Mouse (Mus musculus) intestine, embryonic 14.5 days (tissue): Measurements from ENCODE around the gene Cul7. TPM values are rescaled to one million over a fixed set of nuclear protein-coding genes. Genes with fewer than 3 reads are reported as not detected.
A peak's percentile ranks its signal among the peaks of the same experiment; 100 is the strongest.

Experiments
- ATAC-seq: fragments of 200-750 bp; cut with Nextera tagmentation; replicated peaks from 2 replicates; pipeline ENCODE4 v1.8.0; 2017; ENCODE audit warnings: low read depth, moderate number of reproducible peaks, moderate TSS enrichment, moderate library complexity; ENCODE audit not compliant: low FRiP score, low TSS enrichment
- DNase-seq: peaks from one replicate; pipeline ENCODE4 v3.0.0-alpha.2; 2018; ENCODE audit warnings: low spot score
- H3K27ac ChIP-seq: fragments of 300-500 bp; sonication (generic); 2 replicates; pipeline ENCODE4 v1.5.1; 2014; ENCODE audit warnings: low read depth, mild to moderate bottlenecking, control low read depth
- H3K27me3 ChIP-seq: fragments of 300-500 bp; sonication (generic); replicated peaks from 2 replicates; pipeline ENCODE4 v1.6.1; 2014; ENCODE audit warnings: low read length, control low read depth; ENCODE audit not compliant: control insufficient read depth, insufficient read depth
- H3K36me3 ChIP-seq: fragments of 300-500 bp; sonication (generic); 2 replicates; pipeline ENCODE4 v1.6.1; 2014; ENCODE audit warnings: low read length, control low read depth; ENCODE audit not compliant: control insufficient read depth, insufficient read depth
- H3K4me1 ChIP-seq: fragments of 300-500 bp; sonication (generic); replicated peaks from 2 replicates; pipeline ENCODE4 v1.6.1; 2014; ENCODE audit warnings: low read length, control low read depth, mixed read lengths; ENCODE audit not compliant: control insufficient read depth, insufficient read depth
- H3K4me2 ChIP-seq: fragments of 300-500 bp; sonication (generic); 2 replicates; pipeline ENCODE4 v1.6.1; 2014; ENCODE audit warnings: low read length
- H3K4me3 ChIP-seq: fragments of 300-500 bp; sonication (generic); 2 replicates; pipeline ENCODE4 v1.5.1; 2014; ENCODE audit warnings: low read depth, low read length, control low read depth, mixed read lengths
- H3K9ac ChIP-seq: fragments of 300-500 bp; sonication (generic); 2 replicates; pipeline ENCODE4 v1.6.1; 2014; ENCODE audit warnings: mild to moderate bottlenecking, low read length
- H3K9me3 ChIP-seq: fragments of 300-500 bp; sonication (generic); 2 replicates; pipeline ENCODE4 v1.6.1; 2016; ENCODE audit warnings: low read length, control low read depth; ENCODE audit not compliant: control insufficient read depth
- WGBS: fragments of 180-500 bp; shearing (Covaris S2); extraction: QIAGEN DNeasy Blood & Tissue Kit; methylation state at CpG from one replicate; pipeline ENCODE4 v1.1.7; 2014; 5-methylcytosine and 5-hydroxymethylcytosine counted together
- polyA plus RNA-seq: library from polyadenylated mRNA; unstranded; fragments of >200 nt; fragmentation: Nextera tagmentation; extraction: Ambion mirVana; gene quantifications from 2 replicates; pipeline ENCODE4 v1.2.1, GENCODE M21; 2014

The Cul7 gene
- 43.4 and 43.7 TPM in 2 replicates for polyA plus RNA-seq

GRCm38 (mm10) chr17:46650232-46651031, at the start of gene Cul7:
Cul7 (plus strand) TSS chr17:46650337.
- Histone ChIP-seq H3K4me3 (peak within 1 kb of the TSS; percentile 67), H3K27ac (peak within 1 kb of the TSS; percentile 95), H3K36me3 (peaks cover 41% of the 10 kb centered on the region), H3K9ac (peak within 1 kb of the TSS; percentile 86), H3K4me2 (peak within 1 kb of the TSS; percentile 85), H3K9me3 (0 out of 2 replicates have a peak, but pooled peaks cover 2% of the 10 kb centered on the region), H3K27me3 (no peaks in the 10 kb centered on the region), H3K4me1 (peaks cover 28% of the 10 kb centered on the region)
- DNase-seq (peak; percentile 91), ATAC-seq (peak; percentile 84)
- WGBS: under 1% methylated on average over 56 of the region's 58 CpGs

- no peak overlapping the region for H3K27ac ChIP-seq
- no peak overlapping the region for H3K9ac ChIP-seq
- H3K4me2 ChIP-seq: no peak overlapping the region
- H3K36me3 ChIP-seq: peaks cover 4% of the 10 kb centered on the region; the same call in 1 of the 2 replicates
- H3K9me3 ChIP-seq: no peaks in the 10 kb centered on the region
- peaks cover 14% of the 10 kb centered on the region for H3K4me1 ChIP-seq
- DNase-seq (no peak), ATAC-seq (no peak)
- 92% methylated on average over 2 of the region's 2 CpGs for WGBS
- no peak overlapping the region for H3K4me3 ChIP-seq
- H3K27me3 ChIP-seq: no peaks in the 10 kb centered on the region
Measured at GRCm38 (mm10) chr17:46600569-46600968, 49.6 kb upstream of the Cul7 start.

- Histone ChIP-seq H3K4me1 (peaks cover 16% of the 10 kb centered on the region), H3K27me3 (no peaks in the 10 kb centered on the region), H3K9me3 (no peaks in the 10 kb centered on the region), H3K36me3 (peaks cover 2% of the 10 kb centered on the region; the same call in 1 of the 2 replicates), H3K9ac (no peak overlapping the region), H3K4me2 (no peak overlapping the region), H3K4me3 (no peak overlapping the region), H3K27ac (peak overlapping the region; percentile 2; the same call in 1 of the 2 replicates)
- WGBS: 43% methylated on average over 9 of the region's 9 CpGs
- DNase-seq: no peak
- ATAC-seq: no peak
Measured at GRCm38 (mm10) chr17:46602212-46602611, 47.9 kb upstream of the Cul7 start.

GRCm38 (mm10) chr17:46603229-46603628, 46.9 kb upstream of the Cul7 start:
- DNase-seq (no peak), ATAC-seq (no peak)
- Histone ChIP-seq H3K27ac (no peak overlapping the region), H3K9ac (no peak overlapping the region), H3K9me3 (no peaks in the 10 kb centered on the region), H3K4me1 (peaks cover 17% of the 10 kb centered on the region), H3K27me3 (no peaks in the 10 kb centered on the region), H3K36me3 (no peaks in the 10 kb centered on the region; the same call in 1 of the 2 replicates), H3K4me2 (no peak overlapping the region), H3K4me3 (no peak overlapping the region)
- 86% methylated on average over 4 of the region's 4 CpGs for WGBS

- Histone ChIP-seq H3K27ac (no peak overlapping the region), H3K9ac (no peak overlapping the region), H3K4me2 (no peak overlapping the region), H3K4me3 (no peak overlapping the region), H3K27me3 (no peaks in the 10 kb centered on the region), H3K9me3 (no peaks in the 10 kb centered on the region), H3K4me1 (peaks cover 20% of the 10 kb centered on the region), H3K36me3 (no peaks in the 10 kb centered on the region)
- 66% methylated on average over 5 of the region's 5 CpGs for WGBS
- ATAC-seq (no peak), DNase-seq (no peak)
Measured at GRCm38 (mm10) chr17:46605126-46605525, 45.0 kb upstream of the Cul7 start.

- 89% methylated on average over 12 of the region's 12 CpGs for WGBS
- H3K9me3 ChIP-seq: no peaks in the 10 kb centered on the region
- no peak overlapping the region for H3K4me3 ChIP-seq
- 0 out of 2 replicates have a peak, but pooled peaks cover 3% of the 10 kb centered on the region for H3K36me3 ChIP-seq
- no peak overlapping the region for H3K9ac ChIP-seq
- H3K27ac ChIP-seq: no peak overlapping the region
- no peak overlapping the region for H3K4me2 ChIP-seq
- no peaks in the 10 kb centered on the region for H3K27me3 ChIP-seq
- no peak for ATAC-seq
- peaks cover 28% of the 10 kb centered on the region for H3K4me1 ChIP-seq
- DNase-seq: no peak
Measured at GRCm38 (mm10) chr17:46605987-46606386, 44.1 kb upstream of the Cul7 start.

GRCm38 (mm10) chr17:46609721-46610514, 40.2 kb upstream of the Cul7 start:
- DNase-seq: no peak
- Histone ChIP-seq H3K4me2 (no peak overlapping the region), H3K9ac (no peak overlapping the region), H3K27me3 (no peaks in the 10 kb centered on the region), H3K36me3 (0 out of 2 replicates have a peak, but pooled peaks cover 4% of the 10 kb centered on the region), H3K4me1 (peaks cover 51% of the 10 kb centered on the region), H3K27ac (no peak overlapping the region), H3K9me3 (no peaks in the 10 kb centered on the region), H3K4me3 (no peak overlapping the region)
- no peak for ATAC-seq
- WGBS: 63% methylated on average over 15 of the region's 15 CpGs

GRCm38 (mm10) chr17:46611316-46611715, 38.8 kb upstream of the Cul7 start:
- DNase-seq (no peak), ATAC-seq (no peak)
- Histone ChIP-seq H3K27ac (no peak overlapping the region), H3K9ac (no peak overlapping the region), H3K36me3 (0 out of 2 replicates have a peak, but pooled peaks cover 4% of the 10 kb centered on the region), H3K4me1 (peaks cover 50% of the 10 kb centered on the region), H3K27me3 (no peaks in the 10 kb centered on the region), H3K4me2 (no peak overlapping the region), H3K9me3 (no peaks in the 10 kb centered on the region), H3K4me3 (no peak overlapping the region)
- 94% methylated on average over 6 of the region's 6 CpGs for WGBS
